Mouse (Mus musculus): Measurements from ENCODE around the gene Zxdc.

- TF ChIP-seq CTCF (IDR thresholded peaks at IDR 0.05; ENCODE audit: extremely low read depth, insufficient read depth, low read length) = no peak
- no peak for TF ChIP-seq POLR2A (IDR thresholded peaks at IDR 0.05; ENCODE audit: extremely low read depth, insufficient read depth, low read length)
Observed at GRCm38 (mm10) chr6:90452603-90453002, 83.3 kb downstream of the Zxdc start.

Data from cortical plate, adult 2 months (tissue).